Mouse (Mus musculus) thymus, postnatal 10 days (tissue): Measurements from ENCODE around the gene Fgfr2.
"Not testable (repeated sequence)": the region's sequence is repeated elsewhere in the genome, so short reads cannot be mapped to it uniquely, and the experiment has no call there.

Source experiments
- DNase-seq, 2 experiments: peaks; one replicate each; pipeline ENCODE4 v3.0.0; 2021; ENCODE audit warnings: low spot score in 2 of 2

Fgfr2 gene

DNA sequence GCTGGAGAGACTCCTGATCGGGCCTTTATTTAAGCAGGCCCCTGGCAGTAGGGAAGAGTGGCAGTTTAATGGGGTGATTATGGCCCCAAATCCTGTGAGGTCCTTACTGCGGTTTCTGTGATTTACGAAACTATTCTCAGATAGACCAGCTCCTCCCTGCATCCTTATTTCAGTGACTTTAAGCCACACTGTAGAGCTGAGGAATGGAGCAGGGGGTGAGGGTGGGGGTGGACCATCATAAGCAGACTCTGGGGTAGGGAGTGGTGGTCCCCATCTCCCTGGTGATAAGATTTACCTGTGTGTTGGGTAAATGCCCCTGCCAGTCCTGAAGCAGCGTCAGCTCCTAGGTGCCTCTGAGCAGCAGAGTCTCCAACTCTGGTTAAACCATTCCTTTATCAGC, 2516.2 kb downstream of the Fgfr2 start:
- DNase-seq, result no peak

DNA sequence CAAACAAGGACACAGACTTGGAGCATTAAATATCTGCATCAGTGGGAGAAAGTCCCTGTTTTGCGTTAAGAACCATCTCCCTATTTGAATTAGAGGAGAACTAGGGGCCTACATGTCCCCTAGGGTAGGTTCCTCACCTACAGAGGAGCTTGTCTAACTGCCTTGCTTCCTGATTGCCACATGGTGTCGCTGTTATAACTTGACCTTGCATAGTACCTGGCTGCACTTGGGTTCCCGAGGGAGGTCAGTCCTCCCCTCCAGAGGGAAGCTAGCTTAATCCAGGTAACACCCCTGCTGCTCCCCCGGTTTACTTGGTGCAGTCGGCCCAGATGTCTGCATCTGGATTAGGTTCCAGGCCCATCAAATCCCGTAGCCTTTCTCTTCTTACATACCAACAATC, 2518.0 kb downstream of the Fgfr2 start:
- peak in 1 of 2 experiments; percentile 20 for DNase-seq

DNA sequence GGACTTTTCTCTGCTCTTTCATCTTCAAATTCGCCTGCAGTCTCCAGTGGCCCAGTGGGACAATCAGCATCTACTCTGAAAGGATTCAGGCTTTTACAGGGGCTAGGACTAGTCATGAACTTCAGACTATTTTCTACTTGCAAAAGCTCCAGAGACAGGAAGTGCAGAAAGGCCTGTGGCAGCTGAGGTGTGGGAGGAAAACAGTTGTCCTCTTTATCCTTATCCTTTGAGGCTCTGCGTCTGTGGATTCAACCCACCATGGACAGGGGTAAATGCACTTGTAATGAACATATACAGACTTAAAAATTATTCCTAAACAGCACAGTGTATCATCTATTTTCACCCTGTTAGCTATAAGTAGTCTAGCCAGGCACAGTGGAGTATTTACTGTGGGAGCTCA, 2518.8 kb downstream of the Fgfr2 start:
- DNase-seq, result no peak

DNA sequence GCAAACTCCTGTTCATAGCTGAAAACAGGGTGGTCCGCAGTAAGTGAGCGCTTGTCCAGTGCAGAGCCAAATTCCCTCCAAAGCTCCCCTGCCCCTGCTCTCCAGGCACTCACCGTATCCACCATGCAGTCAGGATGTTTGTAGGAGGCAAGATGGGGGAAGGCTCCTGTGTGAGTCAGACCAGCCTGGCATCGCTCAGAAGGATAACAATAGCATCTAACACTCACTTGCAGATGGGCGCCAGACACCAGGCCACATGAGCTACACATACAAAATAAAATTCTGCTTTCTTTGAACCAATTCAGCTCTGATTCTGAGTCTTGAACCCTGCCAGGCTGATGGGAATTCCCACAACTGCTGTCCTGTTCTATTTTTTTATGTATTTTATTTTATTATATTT, 2519.6 kb downstream of the Fgfr2 start:
- DNase-seq, result no peak

DNA sequence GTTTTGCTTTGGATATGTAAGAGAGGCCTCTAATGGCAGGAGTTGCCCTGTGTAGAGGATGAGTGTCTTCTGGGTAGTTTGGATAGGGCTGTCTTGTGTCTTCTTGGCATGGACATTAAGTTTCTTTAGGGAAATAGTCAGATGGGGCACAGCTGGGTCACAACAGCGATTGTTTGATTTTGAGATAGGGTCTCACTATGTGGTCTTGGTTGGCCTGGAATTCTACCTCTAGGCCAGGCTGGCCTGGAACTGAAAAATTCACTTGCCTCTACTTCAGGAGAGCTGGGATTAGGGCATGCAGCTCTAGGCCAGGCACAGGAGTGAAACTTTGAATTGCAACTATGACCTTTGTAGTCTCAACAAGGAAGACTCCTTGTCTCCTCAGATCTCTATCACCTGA, 2520.3 kb downstream of the Fgfr2 start:
- DNase-seq, result no peak

DNA sequence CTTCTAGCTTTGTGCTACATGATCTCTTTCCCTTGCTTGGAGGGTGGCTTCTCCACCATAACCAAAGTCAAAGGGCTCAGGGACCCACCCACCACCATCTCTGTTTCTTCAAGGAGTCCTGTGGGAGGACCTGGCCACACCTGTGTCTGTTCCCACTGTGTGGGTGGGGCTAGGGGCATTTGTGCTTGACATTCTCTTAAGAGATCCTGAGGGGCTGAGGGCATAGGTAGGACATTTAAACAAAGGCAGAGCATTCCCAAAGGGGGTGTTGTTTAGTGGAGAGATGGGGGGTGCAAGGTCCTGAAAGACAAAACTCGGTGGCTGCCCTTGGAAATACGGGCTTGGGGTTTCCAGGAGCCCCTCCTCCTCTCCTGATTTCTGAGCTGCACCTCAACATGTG, 2522.6 kb downstream of the Fgfr2 start:
- DNase-seq, result no peak

DNA sequence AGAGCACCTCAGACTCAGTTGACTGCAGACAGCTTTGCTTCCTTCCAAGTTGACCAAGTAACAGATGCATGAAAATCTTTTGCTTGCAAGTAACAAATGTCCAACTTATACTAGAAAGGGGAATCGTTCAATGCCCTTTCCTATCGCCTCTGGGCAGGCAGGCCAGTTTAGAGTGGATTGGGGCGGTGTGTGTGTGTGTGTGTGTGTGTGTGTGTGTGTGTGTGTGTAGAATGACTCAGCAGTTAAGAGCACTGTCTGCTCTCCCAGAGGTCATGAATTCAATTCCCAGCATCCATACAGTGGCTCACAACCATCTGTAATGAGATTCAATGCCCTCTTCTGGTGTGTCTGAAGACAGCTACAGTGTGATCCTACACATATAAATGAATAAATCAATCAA, 2523.1 kb downstream of the Fgfr2 start:
- DNase-seq, result no peak

DNA sequence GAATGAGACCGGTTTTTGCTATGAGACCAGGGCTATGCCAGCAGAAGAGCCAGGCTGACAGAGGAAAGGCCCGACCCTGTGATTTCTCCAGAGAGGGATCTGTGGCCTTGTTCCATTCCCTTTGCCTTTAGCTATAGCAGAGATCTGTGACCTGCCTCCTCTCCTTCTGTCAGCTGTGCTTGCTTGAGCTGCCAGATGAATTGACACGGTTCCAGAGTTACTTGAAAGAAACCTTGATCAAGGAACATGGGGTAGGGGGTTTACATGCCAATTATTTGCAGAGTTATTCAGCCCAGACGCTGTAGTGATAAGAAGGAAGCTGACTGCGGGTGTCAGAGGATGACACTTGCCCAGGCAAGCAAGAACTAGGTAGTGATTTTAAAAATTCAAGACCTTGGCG, 2525.6 kb downstream of the Fgfr2 start:
- no peak for DNase-seq

DNA sequence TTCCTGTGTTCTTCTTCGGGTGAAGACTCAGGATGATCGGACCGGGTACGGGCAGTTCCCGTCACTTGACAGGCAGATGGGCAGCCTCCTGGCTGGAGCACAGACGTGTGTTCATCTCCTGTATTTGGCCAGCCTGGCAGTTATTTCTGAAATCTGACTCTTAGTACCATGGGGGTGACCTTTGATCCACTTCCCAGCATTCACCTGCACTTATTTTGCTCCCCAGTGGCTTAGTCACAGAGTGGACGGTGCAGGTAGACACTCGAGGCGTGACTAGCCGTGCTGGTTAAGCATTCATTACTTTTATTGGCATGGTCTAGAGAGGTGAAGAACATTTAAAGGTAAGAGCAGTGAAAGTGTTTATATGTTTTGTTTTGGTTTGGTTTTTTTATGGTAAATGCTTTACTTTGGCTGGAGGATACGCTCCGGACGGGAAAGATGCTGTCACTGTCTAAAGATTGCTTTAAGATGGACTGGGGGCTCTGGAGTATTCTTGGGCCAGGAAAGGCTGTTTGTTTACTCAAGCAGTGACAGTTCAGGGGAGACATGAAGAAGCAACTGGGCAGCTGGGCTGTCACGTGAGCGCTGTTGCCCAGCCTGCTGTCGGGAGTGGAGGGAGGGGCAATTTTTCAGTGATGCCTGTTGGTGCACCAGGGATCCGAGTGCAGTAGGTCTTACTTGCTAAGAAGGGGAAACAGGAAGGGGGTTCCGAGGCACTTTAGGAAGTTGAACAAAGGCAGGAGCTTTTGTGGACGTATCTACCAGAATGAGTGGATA, 2526.9 kb downstream of the Fgfr2 start:
- DNase-seq, result not testable (repeated sequence)

DNA sequence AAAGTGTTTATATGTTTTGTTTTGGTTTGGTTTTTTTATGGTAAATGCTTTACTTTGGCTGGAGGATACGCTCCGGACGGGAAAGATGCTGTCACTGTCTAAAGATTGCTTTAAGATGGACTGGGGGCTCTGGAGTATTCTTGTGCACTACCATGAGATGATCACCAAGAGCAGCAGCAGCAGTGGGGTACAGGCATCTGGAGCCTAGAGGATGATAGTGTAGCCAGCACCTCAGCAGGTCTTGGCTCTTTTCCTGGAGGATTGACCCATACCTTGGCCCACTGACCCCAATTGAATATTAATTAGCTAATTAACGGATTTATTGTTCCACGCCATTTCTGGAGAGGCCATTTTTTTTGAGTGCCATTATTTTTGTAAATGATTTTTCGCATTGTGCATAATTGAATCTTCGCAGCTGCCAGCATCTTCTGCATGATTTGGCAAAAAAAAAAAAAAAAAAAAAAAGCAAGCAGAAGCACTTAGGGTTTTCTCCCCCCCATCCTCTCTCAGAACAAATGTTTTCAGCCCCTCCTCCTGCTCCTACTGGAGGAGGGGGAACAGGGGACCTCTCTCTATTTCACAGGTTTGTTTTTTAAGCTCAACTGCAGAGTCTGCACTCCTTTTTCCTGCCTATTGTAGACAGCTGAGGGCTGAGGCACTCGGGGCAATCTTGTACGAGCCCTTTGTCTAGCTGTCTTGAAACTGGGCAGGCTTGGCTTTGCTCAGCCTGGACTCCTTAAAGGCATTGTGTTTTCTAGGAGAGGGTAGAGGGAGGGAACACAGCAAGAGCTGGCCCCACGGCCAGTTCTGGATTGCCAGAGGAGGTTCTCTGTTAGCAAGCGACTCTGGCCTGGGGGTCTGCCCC, 2529.5 kb downstream of the Fgfr2 start:
- not testable (repeated sequence) for DNase-seq

DNA sequence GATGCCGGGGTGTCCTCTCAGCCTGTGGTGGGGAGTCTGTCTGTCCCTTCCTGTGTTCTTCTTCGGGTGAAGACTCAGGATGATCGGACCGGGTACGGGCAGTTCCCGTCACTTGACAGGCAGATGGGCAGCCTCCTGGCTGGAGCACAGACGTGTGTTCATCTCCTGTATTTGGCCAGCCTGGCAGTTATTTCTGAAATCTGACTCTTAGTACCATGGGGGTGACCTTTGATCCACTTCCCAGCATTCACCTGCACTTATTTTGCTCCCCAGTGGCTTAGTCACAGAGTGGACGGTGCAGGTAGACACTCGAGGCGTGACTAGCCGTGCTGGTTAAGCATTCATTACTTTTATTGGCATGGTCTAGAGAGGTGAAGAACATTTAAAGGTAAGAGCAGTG, 2530.2 kb downstream of the Fgfr2 start:
- DNase-seq, result not testable (repeated sequence)

DNA sequence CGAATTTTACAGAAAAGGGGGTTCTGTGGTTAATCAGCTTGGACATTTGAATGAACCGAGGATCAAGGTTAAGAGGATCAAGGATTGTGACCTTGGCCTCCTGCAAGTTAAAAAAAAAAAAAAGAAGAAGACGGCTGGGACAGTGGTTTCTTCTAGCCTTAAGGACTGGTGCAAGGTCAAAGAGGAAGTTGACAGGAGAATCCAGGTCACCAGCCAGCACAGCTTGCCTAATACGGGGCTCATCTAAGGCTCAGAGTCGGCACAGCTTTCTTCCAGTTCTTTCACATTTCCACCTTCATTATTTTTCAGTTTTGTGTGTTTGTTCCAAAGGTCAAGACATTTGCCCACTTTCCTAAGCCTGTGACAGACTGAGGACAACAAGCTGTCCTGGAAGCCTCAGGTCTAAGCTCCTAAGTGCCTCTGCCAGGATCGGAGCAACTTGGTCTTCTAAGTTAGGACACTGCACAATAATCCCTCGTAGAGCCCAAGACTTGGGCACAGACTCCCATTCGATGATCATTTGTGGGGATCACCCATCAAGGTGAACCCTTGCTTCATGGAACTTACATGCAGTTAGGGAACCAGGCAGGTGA, 2532.2 kb downstream of the Fgfr2 start:
- DNase-seq, result no peak

DNA sequence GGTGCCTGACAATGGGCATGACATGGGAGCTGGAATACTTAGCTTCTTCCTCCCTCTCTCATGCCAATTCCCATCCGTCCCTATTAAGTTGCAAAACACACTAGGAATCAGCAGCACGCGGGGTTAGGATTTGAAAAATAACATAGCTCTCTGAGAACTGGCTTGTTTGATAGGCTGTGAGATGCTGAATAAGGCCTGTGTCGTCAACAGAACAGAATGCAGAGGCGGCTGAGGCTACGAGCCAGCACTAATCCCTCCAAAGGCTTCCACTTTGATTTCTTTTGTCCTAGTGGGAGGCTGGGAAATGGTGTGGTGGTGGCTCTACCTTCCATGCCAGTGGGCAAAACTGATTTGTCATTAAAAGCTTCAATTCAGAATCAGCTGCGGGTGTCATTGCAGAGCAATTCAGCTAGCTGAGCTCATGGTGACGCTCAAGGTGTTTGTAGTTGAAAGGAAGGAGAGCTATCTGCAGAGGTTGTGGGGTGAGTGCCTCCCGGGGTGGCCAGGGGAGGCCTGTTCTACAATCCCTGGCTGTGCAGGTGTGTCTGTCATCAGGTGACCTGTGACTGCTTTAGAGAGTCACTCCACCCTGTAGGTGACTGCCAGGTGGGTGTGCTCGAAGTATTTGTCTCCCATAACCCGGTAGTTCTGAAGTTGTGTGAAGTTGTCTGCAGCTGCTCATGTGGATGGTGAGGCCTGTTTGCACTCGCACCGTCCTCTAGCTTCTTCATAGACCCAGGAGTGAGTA, 2532.9 kb downstream of the Fgfr2 start:
- DNase-seq, result no peak

DNA sequence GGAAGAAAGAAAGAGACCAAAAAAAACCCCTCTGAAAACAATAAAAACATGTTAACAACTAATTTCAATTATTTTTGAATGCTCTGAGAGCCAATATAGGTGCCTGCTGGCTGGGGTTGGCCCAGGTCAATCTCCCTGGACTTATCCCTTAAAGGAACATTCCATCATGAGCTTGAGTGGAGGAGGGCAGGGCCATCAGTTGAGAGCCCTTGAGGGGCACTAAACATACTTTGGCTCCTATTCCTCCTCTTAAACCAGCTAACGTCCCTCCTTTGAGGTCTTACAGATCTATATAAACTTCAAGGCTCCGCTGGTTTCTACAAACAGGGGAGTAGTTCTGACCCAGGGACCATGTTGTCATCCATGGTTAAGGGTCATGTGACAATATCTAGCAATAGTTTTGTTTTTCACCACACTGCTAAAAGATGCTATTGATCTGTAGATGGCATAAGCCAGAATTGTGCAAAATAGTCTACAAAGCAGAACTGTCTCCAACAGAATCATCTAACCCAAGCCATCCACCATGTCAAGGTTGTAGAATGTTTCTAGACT, 2536.6 kb downstream of the Fgfr2 start:
- DNase-seq, result no peak

DNA sequence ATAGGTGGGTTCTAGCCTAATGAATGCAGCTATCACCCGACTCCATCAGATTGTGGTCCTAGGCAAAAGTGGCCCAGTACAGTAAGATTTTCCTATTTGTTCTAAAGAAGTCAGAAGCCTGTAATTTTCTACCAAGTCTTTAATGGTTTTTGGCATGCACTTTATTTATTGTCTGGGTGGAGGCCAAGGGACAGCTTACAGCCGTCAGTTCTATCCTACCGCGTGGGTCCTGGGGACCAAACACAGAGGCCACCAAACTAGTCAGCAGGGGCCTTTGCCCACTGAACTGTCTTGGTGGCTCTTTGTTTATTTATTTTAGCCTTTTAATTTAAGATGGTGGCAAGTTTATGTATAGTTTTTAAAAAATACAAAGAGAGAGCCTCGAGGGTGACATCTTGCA, 2544.5 kb downstream of the Fgfr2 start:
- DNase-seq, result no peak

DNA sequence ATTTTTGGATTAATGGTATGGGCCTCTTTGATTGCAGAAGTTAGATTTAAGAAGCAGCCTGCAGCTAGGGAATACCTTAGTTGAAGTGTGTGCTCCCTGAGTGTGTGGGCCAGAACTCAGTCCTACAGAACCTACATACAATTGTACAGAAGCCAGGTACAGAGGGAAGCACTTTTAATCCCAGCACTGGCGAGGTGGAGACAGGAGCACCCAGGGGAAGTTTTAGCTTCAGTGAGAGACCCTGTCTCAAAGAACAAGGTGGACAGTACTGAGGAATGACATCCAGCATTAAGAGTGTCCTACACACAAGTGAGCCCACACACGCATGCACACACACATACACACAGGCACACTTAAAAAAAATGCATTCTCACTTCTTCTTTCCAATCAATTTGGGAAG, 2545.1 kb downstream of the Fgfr2 start:
- no peak for DNase-seq

DNA sequence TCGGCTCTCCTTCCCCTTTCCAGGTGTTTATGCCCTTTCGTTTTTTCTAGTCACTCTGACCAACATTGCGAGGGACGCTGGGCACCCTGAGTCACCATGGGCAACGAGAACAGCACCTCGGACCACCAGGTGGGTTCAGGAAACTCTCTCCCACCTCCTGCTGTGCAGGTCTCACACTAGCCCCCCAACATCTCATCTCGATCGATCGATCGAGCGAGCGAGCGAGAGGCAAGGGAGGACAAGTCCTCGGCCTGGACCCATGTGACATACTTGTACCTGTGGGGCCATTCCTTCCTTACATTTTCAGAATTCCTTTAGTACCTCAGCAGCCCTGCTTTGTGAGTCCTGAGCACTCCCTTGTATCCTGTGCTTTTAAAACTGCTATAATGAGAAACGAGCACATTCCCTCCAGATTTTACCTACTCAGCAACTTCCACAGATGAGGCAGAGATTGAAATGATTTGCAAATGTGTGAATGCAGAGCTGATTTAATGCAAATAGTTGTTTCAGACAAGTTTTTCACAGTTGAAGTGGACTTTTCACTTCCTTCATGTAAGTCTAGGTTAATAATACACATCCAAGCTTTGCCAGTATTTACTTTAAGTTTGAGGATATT, 2545.7 kb downstream of the Fgfr2 start, which contains the start of gene Tacc2:
Gene Tacc2, plus strand, starts transcription at position 51 of the 616 bp plus-strand sequence.
- no peak for DNase-seq

DNA sequence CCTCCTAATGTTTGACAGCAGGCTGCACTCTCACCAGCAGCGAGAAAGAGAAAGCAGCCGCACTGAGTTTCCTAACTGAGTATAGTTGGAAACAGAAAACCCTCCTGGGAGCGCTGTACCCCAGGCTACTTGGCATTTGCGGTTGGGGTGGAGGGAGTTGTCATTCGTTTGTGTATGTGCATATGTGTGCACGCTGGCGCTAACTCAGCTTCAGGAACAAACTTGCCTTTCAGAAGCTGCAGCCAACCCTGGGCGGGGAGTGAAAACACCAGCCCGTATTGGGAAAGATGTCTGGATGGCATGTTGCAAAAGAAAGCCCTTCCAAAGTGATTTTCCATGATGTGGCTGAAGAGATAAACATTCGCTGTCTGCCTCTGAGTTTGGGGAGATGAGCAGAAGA, 2546.2 kb downstream of the Fgfr2 start:
- no peak for DNase-seq

DNA sequence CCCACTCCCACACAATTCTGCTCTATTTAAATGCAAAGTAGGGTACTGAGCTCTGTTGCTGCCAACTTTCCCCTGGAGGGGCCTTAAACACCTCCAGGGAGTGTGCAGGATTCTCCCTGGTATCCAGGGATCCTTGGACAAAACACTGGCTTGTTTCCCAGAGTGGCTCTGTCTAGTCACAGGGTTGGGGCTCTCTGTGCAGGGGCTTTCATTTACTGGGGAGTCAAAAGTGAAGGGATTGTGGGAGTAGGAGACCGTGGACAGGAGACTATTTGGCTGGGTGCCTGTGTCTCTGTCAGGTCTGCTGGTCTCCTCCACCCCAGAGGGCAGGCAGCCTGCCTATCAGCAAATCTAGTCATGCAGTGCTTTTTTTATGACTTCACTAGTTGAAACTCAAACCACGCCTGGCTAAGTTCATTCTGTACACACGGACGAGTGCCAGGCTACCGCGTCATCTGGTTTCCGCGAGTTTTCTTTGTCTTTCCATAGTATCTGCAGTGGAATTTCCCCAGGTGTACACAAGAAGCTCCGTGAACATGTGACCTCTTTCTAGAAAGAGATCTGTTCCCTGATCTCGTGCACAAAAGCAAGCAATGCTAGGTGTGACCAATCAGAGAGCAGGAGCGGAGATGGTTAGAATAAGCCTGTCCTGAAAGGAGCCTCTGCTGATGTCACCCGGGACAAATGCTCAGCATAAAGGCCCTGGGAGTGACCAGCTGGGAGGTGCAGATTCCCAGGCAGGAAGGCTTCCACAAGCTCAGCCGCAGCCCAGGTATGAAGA, 2548.7 kb downstream of the Fgfr2 start:
- no peak for DNase-seq

DNA sequence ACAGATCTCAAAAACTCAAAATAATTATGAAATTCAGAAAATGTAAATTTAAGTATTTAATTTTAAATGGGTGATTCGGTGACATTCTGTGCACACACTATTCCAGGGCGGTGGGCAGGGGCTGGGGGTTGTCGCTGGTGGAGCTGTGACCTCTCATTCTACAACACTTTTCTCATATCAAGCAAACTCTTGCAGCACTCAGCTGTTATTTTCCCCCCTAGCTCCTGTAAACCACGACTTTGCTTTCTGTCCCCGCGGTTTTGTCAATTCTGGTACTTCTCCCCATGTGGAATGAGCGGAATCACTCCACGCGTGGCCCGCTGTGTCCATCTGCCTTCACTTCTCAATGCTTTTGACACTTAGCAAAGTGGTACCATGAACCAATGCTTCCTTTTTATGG, 2549.4 kb downstream of the Fgfr2 start:
- DNase-seq, result no peak
